ENCODE assay signal across 18 mouse cellular contexts in the genomic region with DNA sequence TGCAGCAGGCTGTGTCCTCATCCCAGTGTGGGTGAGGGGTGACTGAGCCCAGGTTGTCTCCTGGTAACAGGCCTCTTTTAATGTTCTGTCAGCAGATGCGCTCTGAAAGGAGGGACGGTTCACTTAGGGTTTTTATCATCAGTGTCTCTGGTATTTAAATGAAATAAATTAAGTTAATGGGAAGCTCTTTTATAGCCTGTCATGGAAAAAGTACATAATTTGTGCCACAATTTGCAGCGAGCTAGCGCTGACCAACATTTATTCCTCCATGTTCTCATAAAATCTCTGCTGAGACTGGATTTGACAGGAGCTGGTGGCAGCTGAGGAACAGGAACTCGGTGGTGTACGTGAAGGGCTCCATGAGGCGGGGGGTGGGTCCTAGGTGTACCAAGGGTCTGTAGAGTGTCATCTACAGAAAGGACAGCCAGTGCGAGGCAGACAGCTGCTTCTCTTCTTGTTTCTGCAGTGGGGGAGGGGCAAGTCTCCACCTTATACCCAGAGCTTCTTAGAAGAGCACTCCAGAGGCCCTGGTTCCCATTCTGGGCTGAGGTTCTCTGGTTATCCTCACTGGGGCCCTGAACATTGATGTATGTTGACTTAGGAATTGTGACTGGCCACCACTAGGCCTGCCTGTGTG. TPM values are rescaled to one million over a fixed set of nuclear protein-coding genes. Genes with fewer than 3 reads are reported as not detected.
DNase-seq lines count a peak whose midpoint lies in the region; ATAC-seq lines count a peak whose summit lies in the region.
"Had no signal": no experiment of that assay in that cellular context is flagged by ENCODE, and none has a peak within 500 bp of the region (broad histone marks: within the 10 kb centered on the region; RNA-seq: fewer than 3 reads in every experiment).

No protein-coding gene starts in this region.

- H3K4me3 ChIP-seq in kidney, embryonic 16.5 days (ENCODE audit: low read length): no peak overlapping the region
- H3K4me3 ChIP-seq in hindbrain, embryonic 12.5 days: no peak overlapping the region
- H3K4me3 ChIP-seq: heart, adult 2 months had no signal

- H3K36me3 ChIP-seq in kidney, embryonic 16.5 days (ENCODE audit: insufficient read depth, low read length): peaks cover 10% of the 10 kb centered on the region
- H3K36me3 ChIP-seq in hindbrain, embryonic 12.5 days: 0 out of 2 replicates have a peak, but pooled peaks cover 7% of the 10 kb centered on the region

- H3K9ac ChIP-seq in kidney, embryonic 16.5 days (replicated peaks; ENCODE audit: low read length): no peak overlapping the region
- H3K9ac ChIP-seq in hindbrain, embryonic 12.5 days: no peak overlapping the region
- H3K9ac ChIP-seq: liver, embryonic 14.5 days had no signal

- no peak overlapping the region for H3K4me2 ChIP-seq in kidney, embryonic 16.5 days (replicated peaks; ENCODE audit: low read depth, low read length)
- no peak overlapping the region for H3K4me2 ChIP-seq in hindbrain, embryonic 12.5 days (replicated peaks)

- no peaks in the 10 kb centered on the region for H3K27me3 ChIP-seq in kidney, embryonic 16.5 days (ENCODE audit: insufficient read depth, low read length)
- no peaks in the 10 kb centered on the region for H3K27me3 ChIP-seq in hindbrain, embryonic 12.5 days

- DNase-seq in kidney, postnatal 14 days: no peak
- peak; percentile 7 for DNase-seq in thymus, postnatal 0 days (ENCODE audit: low spot score)
- DNase-seq in thymus, adult 18-20 months: no peak
- no peak for DNase-seq in right cerebral cortex, adult 18-20 months
- no peak for DNase-seq in heart, postnatal 4 days
- DNase-seq: cerebellum, adult 11-12 months; heart, adult 2 months; layer of hippocampus, postnatal 36 days; left cerebral cortex, postnatal 4 days; lung, postnatal 14 days; thymus, postnatal 14 days had no signal

- H3K27ac ChIP-seq in kidney, embryonic 16.5 days (ENCODE audit: low read length): peak overlapping the region; percentile 18; the same call in 1 of the 2 replicates
- peak overlapping the region; percentile 55 for H3K27ac ChIP-seq in hindbrain, embryonic 12.5 days
- H3K27ac ChIP-seq: heart, adult 2 months; liver, embryonic 14.5 days had no signal

- H3K9me3 ChIP-seq in kidney, embryonic 16.5 days (ENCODE audit: low read length): no peaks in the 10 kb centered on the region
- H3K9me3 ChIP-seq in hindbrain, embryonic 12.5 days (replicated peaks): no peaks in the 10 kb centered on the region

- no peak for ATAC-seq in kidney, embryonic 16.5 days (ENCODE audit: low FRiP score, low TSS enrichment)
- no peak for ATAC-seq in hindbrain, embryonic 12.5 days (ENCODE audit: low FRiP score)

- WGBS in kidney, embryonic 16.5 days: 51% methylated on average over 8 of the region's 8 CpGs
- WGBS in hindbrain, embryonic 12.5 days: 71% methylated on average over 8 of the region's 8 CpGs

- H3K4me1 ChIP-seq in kidney, embryonic 16.5 days (ENCODE audit: insufficient read depth, low read length): peaks cover 55% of the 10 kb centered on the region
- H3K4me1 ChIP-seq in hindbrain, embryonic 12.5 days: peaks cover 65% of the 10 kb centered on the region

RNA-seq across cellular contexts. Expression of a gene that starts 30.8 kb away (rescaled TPM):
- polyA plus RNA-seq in kidney, embryonic 16.5 days (2015; fragmentation: Nextera tagmentation; extraction: Ambion mirVana): 18.2 and 24.2 TPM in 2 replicates
- polyA plus RNA-seq in thymus, postnatal 0 days (2015; fragmentation: Nextera tagmentation; extraction: Ambion mirVana): 10.0 and 10.9 TPM in 2 replicates
- polyA plus RNA-seq in hindbrain, embryonic 12.5 days (2016; fragmentation: Nextera tagmentation; extraction: Ambion mirVana): 10.7 and 14.2 TPM in 2 replicates
- total RNA-seq in heart, postnatal 4 days (2021): 10 to 100 TPM; 92.8 to 94.2 TPM

RNA-seq across cellular contexts. Expression of a gene that starts 48.9 kb away (rescaled TPM):
- not detected in 2 replicates for polyA plus RNA-seq in kidney, embryonic 16.5 days (2015; fragmentation: Nextera tagmentation; extraction: Ambion mirVana)
- polyA plus RNA-seq in thymus, postnatal 0 days (2015; fragmentation: Nextera tagmentation; extraction: Ambion mirVana): not detected in 2 replicates
- not detected in 2 replicates for polyA plus RNA-seq in hindbrain, embryonic 12.5 days (2016; fragmentation: Nextera tagmentation; extraction: Ambion mirVana)
- not detected for total RNA-seq in heart, postnatal 4 days (2021)
- total RNA-seq: heart, adult 2 months; heart, postnatal 25 days; layer of hippocampus, postnatal 36 days; left cerebral cortex, postnatal 4 days; monocyte, adult 5-6 weeks had no signal
- polyA plus RNA-seq: cortical plate, adult 2 months; large intestine, adult 2 months; liver, embryonic 14.5 days had no signal
